Mouse (Mus musculus) frontal cortex, adult 2 months (tissue): ENCODE measurements around the gene Padi2. TPM values are rescaled to one million over a fixed set of nuclear protein-coding genes. Genes with fewer than 3 reads are reported as not detected.

Experiments used
- DNase-seq, 2 experiments: peaks; one replicate each; pipeline ENCODE4 v3.0.0; 2022; ENCODE audit warnings: low spot score in 1 of 2; ENCODE audit errors: extremely low spot score in 1 of 2
- polyA plus RNA-seq: library from polyadenylated mRNA; depleted of rRNA; stranded (reverse); fragments of >200 nt; gene quantifications from 2 replicates; pipeline ENCODE4 v1.2.3, GENCODE M21; 2012

Gene Padi2
- polyA plus RNA-seq, 1 experiment: 13.0 TPM

GRCm38 (mm10) chr4:140880207-140880606 is 25.9 kb upstream of the Padi2 start:
- no peak for DNase-seq

GRCm38 (mm10) chr4:140881026-140881670 is 25.0 kb upstream of the Padi2 start:
- no peak for DNase-seq

- no peak for DNase-seq
Measured at GRCm38 (mm10) chr4:140881771-140882170, 24.4 kb upstream of the Padi2 start.

- DNase-seq: no peak
Measured at GRCm38 (mm10) chr4:140882365-140882764, 23.8 kb upstream of the Padi2 start.

- DNase-seq: no peak
Measured at GRCm38 (mm10) chr4:140882981-140883380, 23.2 kb upstream of the Padi2 start.

GRCm38 (mm10) chr4:140883852-140884251 is 22.3 kb upstream of the Padi2 start:
- peak in 1 of 2 experiments; percentile 13 for DNase-seq

GRCm38 (mm10) chr4:140891525-140892162 is 14.5 kb upstream of the Padi2 start:
- no peak for DNase-seq

GRCm38 (mm10) chr4:140892163-140892530 is 14.0 kb upstream of the Padi2 start:
- no peak for DNase-seq

- DNase-seq: no peak
Measured at GRCm38 (mm10) chr4:140904776-140905425, 1.2 kb upstream of the Padi2 start.

GRCm38 (mm10) chr4:140905426-140905871 is 695 bp upstream of the Padi2 start:
- no peak for DNase-seq

- DNase-seq: no peak
Measured at GRCm38 (mm10) chr4:140906827-140907280, 710 bp downstream of the Padi2 start.

GRCm38 (mm10) chr4:140907306-140908024 is 1.3 kb downstream of the Padi2 start:
- DNase-seq: no peak

- DNase-seq: no peak
Measured at GRCm38 (mm10) chr4:140908627-140909026, 2.5 kb downstream of the Padi2 start.

- DNase-seq: no peak
Measured at GRCm38 (mm10) chr4:140909536-140909935, 3.4 kb downstream of the Padi2 start.

GRCm38 (mm10) chr4:140910661-140911310 is 4.6 kb downstream of the Padi2 start:
- DNase-seq: no peak

- DNase-seq: no peak
Measured at GRCm38 (mm10) chr4:140911416-140911815, 5.3 kb downstream of the Padi2 start.

GRCm38 (mm10) chr4:140912271-140912833 is 6.2 kb downstream of the Padi2 start:
- no peak for DNase-seq

- no peak for DNase-seq
Measured at GRCm38 (mm10) chr4:140913565-140913964, 7.4 kb downstream of the Padi2 start.

- peak in 1 of 2 experiments; percentile 41 for DNase-seq
Measured at GRCm38 (mm10) chr4:140914731-140915131, 8.6 kb downstream of the Padi2 start.

GRCm38 (mm10) chr4:140915235-140915634 is 9.1 kb downstream of the Padi2 start:
- DNase-seq: no peak
